Mouse (Mus musculus): ENCODE results near the gene Nipsnap2. TPM values are rescaled to one million over a fixed set of nuclear protein-coding genes. Genes with fewer than 3 reads are reported as not detected.
A peak's percentile ranks its signal among the peaks of the same experiment; 100 is the strongest.
"Not testable (repeated sequence)": the region's sequence is repeated elsewhere in the genome, so short reads cannot be mapped to it uniquely, and the experiment has no call there.

Nipsnap2 gene
- polyA plus RNA-seq (2014; fragmentation: Nextera tagmentation; extraction: Ambion mirVana) = 85.1 and 92.1 TPM in 2 replicates

- WGBS = under 1% methylated on average over 88 of the region's 93 CpGs
- H3K27ac ChIP-seq (replicated peaks; ENCODE audit: low read depth, low read length) = peak within 1 kb of the TSS; percentile 93
- peak; percentile 91 for ATAC-seq (replicated peaks; ENCODE audit: insufficient number of reproducible peaks, low FRiP score, low TSS enrichment, low read depth)
Observed at GRCm38 (mm10) chr5:129724834-129725773, at the start of gene Nipsnap2. Nipsnap2 (plus strand) TSS chr5:129725063.

GRCm38 (mm10) chr5:129685141-129685540 is 39.7 kb upstream of the Nipsnap2 start:
- not testable (repeated sequence) for H3K27ac ChIP-seq (replicated peaks; ENCODE audit: low read depth, low read length); H3K4me1 ChIP-seq (ENCODE audit: control insufficient read depth, insufficient read depth, low read length); H3K4me2 ChIP-seq (ENCODE audit: low read depth, low read length); ATAC-seq (replicated peaks; ENCODE audit: insufficient number of reproducible peaks, low FRiP score, low TSS enrichment, low read depth); DNase-seq (ENCODE audit: low spot score); H3K27me3 ChIP-seq (ENCODE audit: control insufficient read depth, insufficient read depth, low read length); H3K9ac ChIP-seq (replicated peaks; ENCODE audit: low read length); H3K36me3 ChIP-seq (replicated peaks; ENCODE audit: control insufficient read depth, insufficient read depth, low read depth, low read length); H3K4me3 ChIP-seq (ENCODE audit: low read depth, low read length); H3K9me3 ChIP-seq (replicated peaks; ENCODE audit: control insufficient read depth, low read length)
- WGBS = 88% methylated on average over 5 of the region's 5 CpGs

More at GRCm38 (mm10) chr5:129724834-129725773, at the start of gene Nipsnap2:
- no peaks in the 10 kb centered on the region for H3K36me3 ChIP-seq (replicated peaks; ENCODE audit: control insufficient read depth, insufficient read depth, low read depth, low read length)
- H3K4me3 ChIP-seq (ENCODE audit: low read depth, low read length) = peak within 1 kb of the TSS; percentile 91
- no peaks in the 10 kb centered on the region for H3K9me3 ChIP-seq (replicated peaks; ENCODE audit: control insufficient read depth, low read length)
- peak; percentile 92 for DNase-seq (ENCODE audit: low spot score)
- peak within 1 kb of the TSS; percentile 59 for H3K4me2 ChIP-seq (ENCODE audit: low read depth, low read length)
- no peaks in the 10 kb centered on the region for H3K4me1 ChIP-seq (ENCODE audit: control insufficient read depth, insufficient read depth, low read length)
- no peaks in the 10 kb centered on the region for H3K27me3 ChIP-seq (ENCODE audit: control insufficient read depth, insufficient read depth, low read length)
- H3K9ac ChIP-seq (replicated peaks; ENCODE audit: low read length) = peak within 1 kb of the TSS; percentile 95

DNA sequence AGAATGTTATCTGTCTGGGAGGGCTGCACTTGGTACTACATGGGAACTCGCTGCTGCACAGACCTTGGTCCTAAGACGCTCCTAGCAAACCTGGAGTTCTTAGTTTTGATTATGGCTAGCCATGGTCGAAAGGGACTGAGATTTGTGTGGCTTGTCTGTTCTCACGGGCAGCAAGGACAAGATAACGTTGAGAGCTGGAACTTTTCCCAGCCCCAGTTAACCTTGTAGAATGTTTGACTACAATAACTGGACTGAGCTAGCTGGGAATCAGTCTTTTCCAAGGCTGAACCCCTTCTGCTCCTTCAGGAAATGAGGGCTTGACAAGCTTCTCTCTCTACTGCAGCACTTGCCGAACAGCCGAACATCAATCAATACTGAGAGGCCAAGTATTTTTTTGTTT is 37.2 kb upstream of the Nipsnap2 start:
- ATAC-seq (replicated peaks; ENCODE audit: insufficient number of reproducible peaks, low FRiP score, low TSS enrichment, low read depth) (no peak), DNase-seq (ENCODE audit: low spot score) (no peak)
- Histone ChIP-seq H3K4me1 (ENCODE audit: control insufficient read depth, insufficient read depth, low read length) (no peaks in the 10 kb centered on the region), H3K27me3 (ENCODE audit: control insufficient read depth, insufficient read depth, low read length) (no peaks in the 10 kb centered on the region), H3K36me3 (replicated peaks; ENCODE audit: control insufficient read depth, insufficient read depth, low read depth, low read length) (no peaks in the 10 kb centered on the region), H3K27ac (replicated peaks; ENCODE audit: low read depth, low read length) (no peak overlapping the region), H3K4me3 (ENCODE audit: low read depth, low read length) (no peak overlapping the region), H3K4me2 (ENCODE audit: low read depth, low read length) (no peak overlapping the region), H3K9me3 (replicated peaks; ENCODE audit: control insufficient read depth, low read length) (no peaks in the 10 kb centered on the region), H3K9ac (replicated peaks; ENCODE audit: low read length) (no peak overlapping the region)
- 86% methylated on average over 7 of the region's 7 CpGs for WGBS

- no peaks in the 10 kb centered on the region for H3K27me3 ChIP-seq (ENCODE audit: control insufficient read depth, insufficient read depth, low read length)
- WGBS = 63% methylated on average over 3 of the region's 3 CpGs
- no peak overlapping the region for H3K9ac ChIP-seq (replicated peaks; ENCODE audit: low read length)
- ATAC-seq (replicated peaks; ENCODE audit: insufficient number of reproducible peaks, low FRiP score, low TSS enrichment, low read depth) (no peak), DNase-seq (ENCODE audit: low spot score) (no peak)
- H3K36me3 ChIP-seq (replicated peaks; ENCODE audit: control insufficient read depth, insufficient read depth, low read depth, low read length) = no peaks in the 10 kb centered on the region
- no peak overlapping the region for H3K27ac ChIP-seq (replicated peaks; ENCODE audit: low read depth, low read length)
- H3K4me1 ChIP-seq (ENCODE audit: control insufficient read depth, insufficient read depth, low read length) = no peaks in the 10 kb centered on the region
- no peak overlapping the region for H3K4me3 ChIP-seq (ENCODE audit: low read depth, low read length)
- H3K4me2 ChIP-seq (ENCODE audit: low read depth, low read length) = no peak overlapping the region
- no peaks in the 10 kb centered on the region for H3K9me3 ChIP-seq (replicated peaks; ENCODE audit: control insufficient read depth, low read length)
Observed at GRCm38 (mm10) chr5:129690528-129690927, 34.3 kb upstream of the Nipsnap2 start.

DNA sequence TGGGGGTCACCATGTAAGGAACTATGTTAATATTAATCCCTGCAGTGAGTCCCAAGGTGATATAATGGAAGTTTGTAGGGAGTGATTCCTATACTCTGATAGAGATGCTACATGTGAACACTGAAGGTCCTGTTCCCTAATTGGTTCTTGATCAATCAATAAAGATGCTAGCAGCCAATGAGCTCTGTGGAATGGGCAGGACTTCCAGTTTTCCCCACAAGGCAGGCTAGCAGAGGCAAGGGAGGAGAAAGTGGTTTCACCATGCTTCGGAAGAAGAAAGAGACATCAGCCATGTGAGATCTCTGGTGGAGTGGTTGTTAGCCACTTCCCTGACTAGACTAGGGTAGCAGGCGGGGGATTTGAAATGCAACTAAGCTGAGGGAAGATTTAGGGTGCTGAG is 24.4 kb upstream of the Nipsnap2 start:
- Histone ChIP-seq H3K36me3 (replicated peaks; ENCODE audit: control insufficient read depth, insufficient read depth, low read depth, low read length) (no peaks in the 10 kb centered on the region), H3K9me3 (replicated peaks; ENCODE audit: control insufficient read depth, low read length) (no peaks in the 10 kb centered on the region), H3K4me1 (ENCODE audit: control insufficient read depth, insufficient read depth, low read length) (no peaks in the 10 kb centered on the region), H3K4me3 (ENCODE audit: low read depth, low read length) (no peak overlapping the region), H3K9ac (replicated peaks; ENCODE audit: low read length) (no peak overlapping the region), H3K4me2 (ENCODE audit: low read depth, low read length) (no peak overlapping the region), H3K27me3 (ENCODE audit: control insufficient read depth, insufficient read depth, low read length) (no peaks in the 10 kb centered on the region), H3K27ac (replicated peaks; ENCODE audit: low read depth, low read length) (no peak overlapping the region)
- ATAC-seq (replicated peaks; ENCODE audit: insufficient number of reproducible peaks, low FRiP score, low TSS enrichment, low read depth) = no peak
- no peak for DNase-seq (ENCODE audit: low spot score)
- 31% methylated on average over 2 of the region's 2 CpGs for WGBS

GRCm38 (mm10) chr5:129701706-129702105 is 23.2 kb upstream of the Nipsnap2 start:
- no peak for DNase-seq (ENCODE audit: low spot score)
- H3K27ac ChIP-seq (replicated peaks; ENCODE audit: low read depth, low read length) = no peak overlapping the region
- 79% methylated on average over 1 of the region's 1 CpGs for WGBS
- H3K27me3 ChIP-seq (ENCODE audit: control insufficient read depth, insufficient read depth, low read length) = no peaks in the 10 kb centered on the region
- no peaks in the 10 kb centered on the region for H3K4me1 ChIP-seq (ENCODE audit: control insufficient read depth, insufficient read depth, low read length)
- H3K4me2 ChIP-seq (ENCODE audit: low read depth, low read length) = no peak overlapping the region
- no peak for ATAC-seq (replicated peaks; ENCODE audit: insufficient number of reproducible peaks, low FRiP score, low TSS enrichment, low read depth)
- no peaks in the 10 kb centered on the region for H3K36me3 ChIP-seq (replicated peaks; ENCODE audit: control insufficient read depth, insufficient read depth, low read depth, low read length)
- H3K9me3 ChIP-seq (replicated peaks; ENCODE audit: control insufficient read depth, low read length) = no peaks in the 10 kb centered on the region
- no peak overlapping the region for H3K9ac ChIP-seq (replicated peaks; ENCODE audit: low read length)
- no peak overlapping the region for H3K4me3 ChIP-seq (ENCODE audit: low read depth, low read length)

DNA sequence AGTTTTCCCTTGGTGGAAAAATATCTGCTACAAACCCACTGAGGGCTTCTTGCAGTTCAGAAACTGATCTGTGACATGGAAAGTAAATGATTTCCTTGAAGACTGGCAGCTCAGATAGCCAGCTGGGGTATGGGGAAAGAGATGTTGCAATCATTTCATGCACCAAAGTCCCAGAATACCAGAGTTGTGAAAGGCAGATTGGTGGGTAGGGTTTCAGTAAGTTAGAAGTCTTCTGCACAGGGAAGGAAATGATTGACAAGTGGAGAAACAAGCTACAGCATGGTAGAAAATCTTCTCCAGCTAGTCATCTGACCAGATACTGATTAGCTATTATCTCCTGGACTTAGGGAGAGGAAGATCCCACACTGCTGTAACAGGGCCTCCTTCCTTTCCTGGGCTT is 21.5 kb upstream of the Nipsnap2 start:
- no peaks in the 10 kb centered on the region for H3K4me1 ChIP-seq (ENCODE audit: control insufficient read depth, insufficient read depth, low read length)
- DNase-seq (ENCODE audit: low spot score) = no peak
- H3K9me3 ChIP-seq (replicated peaks; ENCODE audit: control insufficient read depth, low read length) = no peaks in the 10 kb centered on the region
- no peak overlapping the region for H3K4me2 ChIP-seq (ENCODE audit: low read depth, low read length)
- no peak for ATAC-seq (replicated peaks; ENCODE audit: insufficient number of reproducible peaks, low FRiP score, low TSS enrichment, low read depth)
- H3K36me3 ChIP-seq (replicated peaks; ENCODE audit: control insufficient read depth, insufficient read depth, low read depth, low read length) = no peaks in the 10 kb centered on the region
- no peak overlapping the region for H3K4me3 ChIP-seq (ENCODE audit: low read depth, low read length)
- no peak overlapping the region for H3K9ac ChIP-seq (replicated peaks; ENCODE audit: low read length)
- H3K27me3 ChIP-seq (ENCODE audit: control insufficient read depth, insufficient read depth, low read length) = no peaks in the 10 kb centered on the region
- H3K27ac ChIP-seq (replicated peaks; ENCODE audit: low read depth, low read length) = no peak overlapping the region

- no peaks in the 10 kb centered on the region for H3K27me3 ChIP-seq (ENCODE audit: control insufficient read depth, insufficient read depth, low read length)
- WGBS = 64% methylated on average over 2 of the region's 2 CpGs
- no peak within 1 kb of the TSS for H3K9ac ChIP-seq (replicated peaks; ENCODE audit: low read length)
- ATAC-seq (replicated peaks; ENCODE audit: insufficient number of reproducible peaks, low FRiP score, low TSS enrichment, low read depth) (no peak), DNase-seq (ENCODE audit: low spot score) (no peak)
- H3K9me3 ChIP-seq (replicated peaks; ENCODE audit: control insufficient read depth, low read length) = no peaks in the 10 kb centered on the region
- H3K36me3 ChIP-seq (replicated peaks; ENCODE audit: control insufficient read depth, insufficient read depth, low read depth, low read length) = no peaks in the 10 kb centered on the region
- H3K4me3 ChIP-seq (ENCODE audit: low read depth, low read length) = no peak within 1 kb of the TSS
- no peak within 1 kb of the TSS for H3K27ac ChIP-seq (replicated peaks; ENCODE audit: low read depth, low read length)
- H3K4me1 ChIP-seq (ENCODE audit: control insufficient read depth, insufficient read depth, low read length) = no peaks in the 10 kb centered on the region
- no peak within 1 kb of the TSS for H3K4me2 ChIP-seq (ENCODE audit: low read depth, low read length)
Observed at GRCm38 (mm10) chr5:129708412-129708811, 16.5 kb upstream of the Nipsnap2 start, which contains the start of gene Sept14. Sept14 (minus strand) TSS chr5:129708512.

All from embryonic facial prominence, embryonic 11.5 days (tissue).